ENCODE assay signal across 14 mouse cellular contexts in genomic region chr1:135861980-135862552, GRCm38 (mm10). TPM values are rescaled to one million over a fixed set of nuclear protein-coding genes. Genes with fewer than 3 reads are reported as not detected.
A peak's percentile ranks its signal among the peaks of the same experiment; 100 is the strongest.
DNase-seq lines count a peak whose midpoint lies in the region; ATAC-seq and TF ChIP-seq lines count a peak whose summit lies in the region.
"Had no signal": no experiment of that assay in that cellular context is flagged by ENCODE, and none has a peak within 500 bp of the region (broad histone marks: within the 10 kb centered on the region; RNA-seq: fewer than 3 reads in every experiment).

No protein-coding gene starts in this region.

- no peak overlapping the region for H3K4me2 ChIP-seq in limb, embryonic 15.5 days
- H3K4me2 ChIP-seq in intestine, postnatal 0 days (replicated peaks; ENCODE audit: low read depth), result no peak overlapping the region
- H3K4me2 ChIP-seq: hindbrain, embryonic 13.5 days; liver, embryonic 15.5 days; midbrain, embryonic 11.5 days; neural tube, embryonic 13.5 days had no signal

- no peak overlapping the region for H3K9ac ChIP-seq in limb, embryonic 15.5 days
- H3K9ac ChIP-seq in intestine, postnatal 0 days (ENCODE audit: low read depth, low read length), result no peak overlapping the region
- H3K9ac ChIP-seq: hindbrain, embryonic 13.5 days; liver, embryonic 15.5 days; neural tube, embryonic 13.5 days had no signal

- WGBS in limb, embryonic 15.5 days, result 63% methylated on average over 9 of the region's 9 CpGs
- WGBS in limb, embryonic 10.5 days, result 71% methylated on average over 9 of the region's 9 CpGs
- WGBS in intestine, postnatal 0 days, result 53% methylated on average over 9 of the region's 9 CpGs

- no peaks in the 10 kb centered on the region for H3K36me3 ChIP-seq in limb, embryonic 15.5 days
- no peaks in the 10 kb centered on the region for H3K36me3 ChIP-seq in limb, embryonic 10.5 days
- no peaks in the 10 kb centered on the region for H3K36me3 ChIP-seq in intestine, postnatal 0 days (ENCODE audit: control insufficient read depth, insufficient read depth)
- H3K36me3 ChIP-seq: hindbrain, embryonic 13.5 days; liver, embryonic 15.5 days; neural tube, embryonic 13.5 days had no signal

- DNase-seq in limb, embryonic 10.5 days (ENCODE audit: low spot score), result no peak
- DNase-seq in Muller cell, postnatal 12 days (ENCODE audit: inconsistent ontology term), result peak; percentile 75
- peak; percentile 38 to 39 for DNase-seq in adrenal gland, postnatal 36 days
- DNase-seq in heart, postnatal 10 days, result peak; percentile 74 to 77
- no peak for DNase-seq in left cerebral cortex, adult 2 months (ENCODE audit: extremely low spot score in 1 of 2, low spot score in 2 of 2)
- DNase-seq: cerebellum, adult 9-11 months; kidney, postnatal 25 days had no signal

- ATAC-seq in limb, embryonic 15.5 days (ENCODE audit: insufficient number of reproducible peaks, low FRiP score, low TSS enrichment, low read depth), result 0 out of 2 replicates have a peak, but pooled peaks have one; percentile 24
- ATAC-seq in intestine, postnatal 0 days, result no peak

- H3K27ac ChIP-seq in limb, embryonic 15.5 days, result no peak overlapping the region; the same call in 1 of the 2 replicates
- no peak overlapping the region for H3K27ac ChIP-seq in limb, embryonic 10.5 days
- no peak overlapping the region for H3K27ac ChIP-seq in intestine, postnatal 0 days (ENCODE audit: low read depth, low read length)
- H3K27ac ChIP-seq in left cerebral cortex, adult 2 months, result no peak overlapping the region
- H3K27ac ChIP-seq: hindbrain, embryonic 13.5 days; liver, embryonic 15.5 days; neural tube, embryonic 13.5 days had no signal

- H3K4me3 ChIP-seq in limb, embryonic 15.5 days, result no peak overlapping the region
- no peak overlapping the region for H3K4me3 ChIP-seq in limb, embryonic 10.5 days
- no peak overlapping the region for H3K4me3 ChIP-seq in intestine, postnatal 0 days (ENCODE audit: low read depth, low read length)
- H3K4me3 ChIP-seq in left cerebral cortex, adult 2 months, result no peak overlapping the region
- H3K4me3 ChIP-seq: erythroblast, embryonic 14.5 days; hindbrain, embryonic 13.5 days; liver, embryonic 15.5 days; neural tube, embryonic 13.5 days had no signal

- peaks cover 4% of the 10 kb centered on the region; the same call in 1 of the 2 replicates for H3K27me3 ChIP-seq in limb, embryonic 15.5 days
- H3K27me3 ChIP-seq in limb, embryonic 10.5 days (ENCODE audit: low read depth, poor library complexity, severe bottlenecking), result peaks cover 4% of the 10 kb centered on the region; the same call in 1 of the 2 replicates
- H3K27me3 ChIP-seq in intestine, postnatal 0 days (replicated peaks; ENCODE audit: control insufficient read depth, insufficient read depth, low read length), result no peaks in the 10 kb centered on the region
- H3K27me3 ChIP-seq: neural tube, embryonic 13.5 days had no signal

- intact Hi-C loops in heart, postnatal 10 days (cut with DNase I), result no loop called here
- intact Hi-C loops in left cerebral cortex, adult 2 months (cut with DNase I), result loop anchor here (10.0 kb wide), 1 partner anchor 363 kb away; no protein-coding TSS in a partner anchor

- no peaks in the 10 kb centered on the region for H3K9me3 ChIP-seq in limb, embryonic 15.5 days
- H3K9me3 ChIP-seq in limb, embryonic 10.5 days (replicated peaks), result no peaks in the 10 kb centered on the region
- H3K9me3 ChIP-seq in intestine, postnatal 0 days (ENCODE audit: control insufficient read depth), result no peaks in the 10 kb centered on the region
- H3K9me3 ChIP-seq: hindbrain, embryonic 13.5 days; liver, embryonic 15.5 days; neural tube, embryonic 13.5 days had no signal

- peaks cover 5% of the 10 kb centered on the region; the same call in 1 of the 2 replicates for H3K4me1 ChIP-seq in limb, embryonic 15.5 days
- H3K4me1 ChIP-seq in limb, embryonic 10.5 days, result no peaks in the 10 kb centered on the region
- H3K4me1 ChIP-seq in intestine, postnatal 0 days (replicated peaks; ENCODE audit: control insufficient read depth, insufficient read depth, low read length), result no peaks in the 10 kb centered on the region
- H3K4me1 ChIP-seq: hindbrain, embryonic 13.5 days; neural tube, embryonic 13.5 days had no signal

- no peak for TF ChIP-seq CTCF in intestine, postnatal 0 days (IDR thresholded peaks at IDR 0.05; ENCODE audit: low read depth)
- TF ChIP-seq CTCF in left cerebral cortex, adult 2 months (IDR thresholded peaks at IDR 0.05), result no peak

RNA-seq across cellular contexts. Expression of gene Tnnt2, which starts 25.9 kb away (rescaled TPM):
- 87.0 and 226 TPM in 2 replicates for polyA plus RNA-seq in limb, embryonic 15.5 days (2015; fragmentation: Nextera tagmentation; extraction: Ambion mirVana)
- 2.1 and 4.0 TPM in 2 replicates for polyA plus RNA-seq in limb, embryonic 10.5 days (2016; fragmentation: Nextera tagmentation; extraction: Ambion mirVana)
- total RNA-seq in adrenal gland, postnatal 36 days (2021), result 1 to 10 TPM; 2.5 to 2.6 TPM
- total RNA-seq in heart, postnatal 10 days (2021), result 1,000 to 10,000 TPM; 7,447 to 7,490 TPM
- 56.8 and 73.9 TPM in 2 replicates for polyA plus RNA-seq in intestine, postnatal 0 days (2015; fragmentation: Nextera tagmentation; extraction: Ambion mirVana)
- total RNA-seq in left cerebral cortex, adult 2 months (2021), result 1 to 10 TPM; 7.5 to 8.9 TPM
- polyA plus RNA-seq: erythroblast, embryonic 14.5 days had no signal

RNA-seq across cellular contexts. Expression of gene Lad1, which starts 43.7 kb away (rescaled TPM):
- polyA plus RNA-seq in limb, embryonic 15.5 days (2015; fragmentation: Nextera tagmentation; extraction: Ambion mirVana), result 63.8 and 67.8 TPM in 2 replicates
- polyA plus RNA-seq in limb, embryonic 10.5 days (2016; fragmentation: Nextera tagmentation; extraction: Ambion mirVana), result 5.1 and 6.0 TPM in 2 replicates
- total RNA-seq in adrenal gland, postnatal 36 days (2021), result not detected
- total RNA-seq in heart, postnatal 10 days (2021), result 10 to 100 TPM in 1 of 2 experiments, 1 to 10 TPM in 1; 9.4 to 10.8 TPM
- polyA plus RNA-seq in intestine, postnatal 0 days (2015; fragmentation: Nextera tagmentation; extraction: Ambion mirVana), result 208 and 224 TPM in 2 replicates
- under 1 TPM; 0.95 to 0.98 TPM for total RNA-seq in left cerebral cortex, adult 2 months (2021)
- polyA plus RNA-seq: erythroblast, embryonic 14.5 days had no signal

RNA-seq across cellular contexts. Expression of gene Pkp1, which starts 56.9 kb away (rescaled TPM):
- polyA plus RNA-seq in limb, embryonic 15.5 days (2015; fragmentation: Nextera tagmentation; extraction: Ambion mirVana), result 72.6 and 89.7 TPM in 2 replicates
- 0.30 and 0.63 TPM in 2 replicates for polyA plus RNA-seq in limb, embryonic 10.5 days (2016; fragmentation: Nextera tagmentation; extraction: Ambion mirVana)
- total RNA-seq in adrenal gland, postnatal 36 days (2021), result not detected
- under 1 TPM; 0.10 to 0.14 TPM for total RNA-seq in heart, postnatal 10 days (2021)
- polyA plus RNA-seq in intestine, postnatal 0 days (2015; fragmentation: Nextera tagmentation; extraction: Ambion mirVana), result 0.03 and 0.07 TPM in 2 replicates
- total RNA-seq in left cerebral cortex, adult 2 months (2021), result under 1 TPM; 0.25 to 0.40 TPM
- polyA plus RNA-seq: erythroblast, embryonic 14.5 days; hindbrain, embryonic 13.5 days; liver, embryonic 15.5 days had no signal

Comparison
In these comparisons a context has a peak if more than half of its experiments do, and no peak if none do; other contexts are left out.
1. DNase-seq: peak in Muller cell, postnatal 12 days (single experiment), adrenal gland, postnatal 36 days (2 of 2) and heart, postnatal 10 days (2 of 2); none in limb, embryonic 10.5 days (single experiment) and left cerebral cortex, adult 2 months (0 of 2).
2. RNA of gene Tnnt2, which starts 25.9 kb away (total RNA-seq): 7,447 to 7,490 TPM in heart, postnatal 10 days; 7.5 to 8.9 TPM in left cerebral cortex, adult 2 months and 2.5 to 2.6 TPM in adrenal gland, postnatal 36 days; every median in the first group is over 100 times any median in the second.
3. RNA of gene Lad1, which starts 43.7 kb away (total RNA-seq): 9.4 to 10.8 TPM in heart, postnatal 10 days; 0.95 to 0.98 TPM in left cerebral cortex, adult 2 months and not detected in adrenal gland, postnatal 36 days; every median in the first group is over 4 times any median in the second.